Mouse (Mus musculus) forebrain, embryonic 12.5 days (tissue): ENCODE data around the gene Gng12. TPM values are rescaled to one million over a fixed set of nuclear protein-coding genes. Genes with fewer than 3 reads are reported as not detected.

Experiments
- ATAC-seq: fragments of 200-750 bp; cut with Nextera tagmentation; 2 replicates; pipeline ENCODE4 v1.8.0; 2017; ENCODE audit warnings: moderate TSS enrichment; ENCODE audit not compliant: low FRiP score
- H3K27ac ChIP-seq: fragments of 300-500 bp; sonication (generic); 2 replicates; pipeline ENCODE4 v1.5.1; 2016; ENCODE audit warnings: mild to moderate bottlenecking
- H3K27me3 ChIP-seq: fragments of 300-500 bp; sonication (generic); 2 replicates; pipeline ENCODE4 v1.6.1; 2016; ENCODE audit warnings: mild to moderate bottlenecking
- H3K36me3 ChIP-seq: fragments of 300-500 bp; sonication (generic); replicated peaks from 2 replicates; pipeline ENCODE4 v1.6.1; 2016; ENCODE audit warnings: mild to moderate bottlenecking
- H3K4me1 ChIP-seq: fragments of 300-500 bp; sonication (generic); 2 replicates; pipeline ENCODE4 v1.6.1; 2016
- H3K4me2 ChIP-seq: fragments of 300-500 bp; sonication (generic); 2 replicates; pipeline ENCODE4 v1.6.1; 2016; ENCODE audit warnings: mild to moderate bottlenecking, moderate library complexity
- H3K4me3 ChIP-seq: fragments of 300-500 bp; sonication (generic); replicated peaks from 2 replicates; pipeline ENCODE4 v1.5.1; 2016; ENCODE audit warnings: mild to moderate bottlenecking
- H3K9ac ChIP-seq: fragments of 300-500 bp; sonication (generic); 2 replicates; pipeline ENCODE4 v1.6.1; 2016; ENCODE audit warnings: mild to moderate bottlenecking
- H3K9me3 ChIP-seq: fragments of 300-500 bp; sonication (generic); 2 replicates; pipeline ENCODE4 v1.6.1; 2016
- WGBS: fragments of 180-500 bp; shearing (Covaris S2); methylation state at CpG from one replicate; pipeline ENCODE4 v1.1.7; 2016; 5-methylcytosine and 5-hydroxymethylcytosine counted together
- polyA plus RNA-seq: library from polyadenylated mRNA; unstranded; fragments of >200 nt; fragmentation: Nextera tagmentation; extraction: Ambion mirVana; gene quantifications from 2 replicates; pipeline ENCODE4 v1.2.1, GENCODE M21; 2016

The Gng12 gene
- polyA plus RNA-seq, 1 experiment from 2014 or later = 34.4 TPM

DNA sequence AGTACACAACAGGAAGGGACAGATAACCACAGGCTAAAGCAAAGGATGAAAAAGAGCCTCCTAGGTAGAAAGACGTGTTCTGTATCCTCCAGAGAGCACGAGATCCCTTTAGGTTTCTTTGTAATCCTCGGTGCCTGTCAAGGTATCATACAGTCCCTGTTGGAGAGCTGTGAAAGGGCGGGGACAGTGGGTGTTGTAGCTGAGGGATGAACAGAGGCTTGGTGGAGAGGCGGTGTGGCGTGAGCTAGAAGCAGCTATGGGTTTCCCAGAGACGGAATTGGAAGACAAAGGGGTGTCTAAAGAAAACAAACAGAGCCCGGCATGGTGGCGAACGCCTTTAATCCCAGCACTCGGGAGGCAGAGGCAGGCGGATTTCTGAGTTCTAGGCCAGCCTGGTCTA, 89.9 kb downstream of the Gng12 start:
- Histone ChIP-seq H3K4me1 (no peaks in the 10 kb centered on the region), H3K9ac (no peak overlapping the region), H3K4me2 (no peak overlapping the region), H3K9me3 (no peaks in the 10 kb centered on the region), H3K36me3 (no peaks in the 10 kb centered on the region), H3K27ac (no peak overlapping the region), H3K27me3 (no peaks in the 10 kb centered on the region), H3K4me3 (no peak overlapping the region)
- WGBS = 86% methylated on average over 12 of the region's 12 CpGs
- ATAC-seq = no peak

GRCm38 (mm10) chr6:66987643-66988042, 91.4 kb downstream of the Gng12 start:
- Histone ChIP-seq H3K36me3 (no peaks in the 10 kb centered on the region), H3K27ac (no peak overlapping the region), H3K9ac (no peak overlapping the region), H3K4me3 (no peak overlapping the region), H3K4me1 (no peaks in the 10 kb centered on the region), H3K9me3 (no peaks in the 10 kb centered on the region), H3K27me3 (no peaks in the 10 kb centered on the region), H3K4me2 (no peak overlapping the region)
- 89% methylated on average over 3 of the region's 3 CpGs for WGBS
- no peak for ATAC-seq

DNA sequence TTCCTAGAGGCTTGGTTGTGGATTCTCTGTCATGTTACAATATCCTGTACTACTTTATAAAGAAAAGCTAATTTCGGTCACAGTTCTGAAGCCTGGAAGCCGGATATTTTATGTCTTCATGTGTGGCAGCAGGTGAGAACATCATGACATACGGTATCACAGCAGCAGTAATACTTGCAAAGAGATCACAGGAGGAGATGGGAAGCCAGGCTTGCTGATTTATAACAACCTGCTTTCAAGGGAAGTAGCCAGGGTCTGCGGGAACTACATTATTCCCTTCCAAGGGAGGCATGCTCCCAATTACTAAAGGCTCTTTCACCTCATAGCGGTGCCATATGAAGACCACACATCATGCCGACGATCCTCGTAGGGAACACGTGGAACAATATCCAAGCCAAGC, 92.2 kb downstream of the Gng12 start:
- no peak overlapping the region for H3K27ac ChIP-seq
- no peak overlapping the region for H3K4me3 ChIP-seq
- no peaks in the 10 kb centered on the region for H3K4me1 ChIP-seq
- H3K9ac ChIP-seq = no peak overlapping the region
- H3K36me3 ChIP-seq = no peaks in the 10 kb centered on the region
- no peak overlapping the region for H3K4me2 ChIP-seq
- no peaks in the 10 kb centered on the region for H3K9me3 ChIP-seq
- H3K27me3 ChIP-seq = no peaks in the 10 kb centered on the region
- 80% methylated on average over 9 of the region's 9 CpGs for WGBS
- no peak for ATAC-seq

DNA sequence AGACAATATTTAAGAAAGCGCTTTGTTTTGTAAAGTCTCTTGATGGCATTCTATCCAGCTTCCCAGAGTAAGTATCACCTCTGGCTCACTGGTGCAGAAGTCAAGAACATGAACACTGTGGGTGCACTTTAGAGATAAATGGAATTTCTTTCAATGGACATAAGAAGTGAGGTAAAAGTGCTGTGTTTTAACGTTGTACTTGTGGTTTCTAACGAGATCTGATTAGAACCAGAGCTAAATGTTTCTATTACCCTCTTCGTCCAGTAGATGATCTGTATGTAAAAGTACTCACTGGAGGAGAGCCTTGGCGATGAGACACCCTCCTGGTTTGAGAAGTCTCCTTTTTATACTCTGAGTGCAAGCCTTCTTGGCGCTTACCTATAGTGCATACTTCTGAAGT, 92.8 kb downstream of the Gng12 start:
- ATAC-seq = no peak
- Histone ChIP-seq H3K9me3 (no peaks in the 10 kb centered on the region), H3K27me3 (no peaks in the 10 kb centered on the region), H3K36me3 (no peaks in the 10 kb centered on the region), H3K4me1 (no peaks in the 10 kb centered on the region), H3K4me2 (no peak overlapping the region), H3K4me3 (no peak overlapping the region), H3K27ac (no peak overlapping the region), H3K9ac (no peak overlapping the region)
- WGBS = 95% methylated on average over 6 of the region's 6 CpGs

DNA sequence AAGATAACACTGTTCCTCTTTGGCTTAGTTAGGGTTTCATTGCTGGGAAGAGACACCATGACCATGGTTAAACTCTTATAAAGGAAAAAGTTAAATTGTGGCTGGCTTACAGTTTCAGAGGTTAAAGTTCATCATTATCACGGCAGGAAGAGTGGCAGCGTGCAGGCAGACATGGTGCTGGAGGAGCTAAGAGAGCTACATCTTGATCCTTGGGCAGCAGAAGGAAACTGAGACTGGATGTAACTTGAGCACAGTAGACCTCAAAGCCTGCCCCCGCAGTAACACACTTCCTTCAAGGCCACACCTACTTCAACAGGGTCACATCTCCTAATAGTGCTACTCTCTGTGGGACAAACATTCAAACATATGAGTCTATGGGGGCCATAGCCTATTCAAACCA, 93.3 kb downstream of the Gng12 start:
- Histone ChIP-seq H3K4me1 (no peaks in the 10 kb centered on the region), H3K9me3 (no peaks in the 10 kb centered on the region), H3K4me3 (no peak overlapping the region), H3K4me2 (no peak overlapping the region), H3K9ac (no peak overlapping the region), H3K27ac (no peak overlapping the region), H3K27me3 (no peaks in the 10 kb centered on the region), H3K36me3 (no peaks in the 10 kb centered on the region)
- WGBS = 79% methylated on average over 3 of the region's 3 CpGs
- ATAC-seq = no peak

DNA sequence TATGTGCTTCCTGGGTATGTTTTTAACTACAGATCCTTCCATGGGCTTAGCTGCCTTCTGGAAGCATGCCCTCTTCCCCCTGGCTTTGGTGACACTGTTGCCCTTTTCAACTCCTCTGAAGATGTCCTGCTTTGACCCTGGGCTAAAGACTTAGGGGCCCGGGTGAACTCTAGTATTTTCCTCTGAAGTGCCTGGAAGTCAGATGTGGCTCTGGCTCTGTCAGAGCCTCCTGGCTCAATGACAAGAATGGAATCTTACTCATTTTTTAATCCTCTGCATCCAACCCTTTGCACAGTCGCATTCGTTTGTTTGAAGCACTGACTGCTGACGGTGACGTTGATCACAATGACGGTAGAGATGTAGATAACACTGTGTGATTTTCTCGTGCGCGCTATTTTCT, 96.0 kb downstream of the Gng12 start:
- Histone ChIP-seq H3K9ac (no peak overlapping the region), H3K4me3 (no peak overlapping the region), H3K4me1 (no peaks in the 10 kb centered on the region), H3K27me3 (no peaks in the 10 kb centered on the region), H3K36me3 (no peaks in the 10 kb centered on the region), H3K27ac (no peak overlapping the region), H3K4me2 (no peak overlapping the region), H3K9me3 (no peaks in the 10 kb centered on the region)
- WGBS = 92% methylated on average over 9 of the region's 9 CpGs
- no peak for ATAC-seq

DNA sequence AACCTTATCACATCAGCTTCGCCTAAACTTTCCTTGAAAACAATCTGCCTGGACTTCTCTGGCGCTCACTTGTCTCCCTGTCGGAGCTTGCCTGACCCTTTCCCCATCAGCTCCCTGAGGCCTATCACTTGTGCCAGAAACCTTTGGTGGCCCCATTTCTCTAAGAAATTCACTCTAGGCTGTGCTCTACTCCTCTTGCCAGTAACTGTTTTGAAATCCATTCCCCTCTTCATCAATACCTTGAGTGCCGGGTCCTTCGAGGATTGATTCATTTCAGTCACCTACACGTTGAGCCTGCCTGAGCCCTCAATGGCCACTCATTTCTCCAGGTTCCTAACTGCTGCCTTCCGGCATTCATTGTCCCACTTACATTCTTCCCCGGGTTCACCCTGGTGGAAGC, 96.6 kb downstream of the Gng12 start:
- no peaks in the 10 kb centered on the region for H3K9me3 ChIP-seq
- no peak overlapping the region for H3K4me3 ChIP-seq
- no peaks in the 10 kb centered on the region for H3K4me1 ChIP-seq
- H3K27ac ChIP-seq = no peak overlapping the region
- no peak overlapping the region for H3K4me2 ChIP-seq
- no peaks in the 10 kb centered on the region for H3K36me3 ChIP-seq
- 92% methylated on average over 8 of the region's 8 CpGs for WGBS
- no peaks in the 10 kb centered on the region for H3K27me3 ChIP-seq
- H3K9ac ChIP-seq = no peak overlapping the region
- ATAC-seq = no peak

DNA sequence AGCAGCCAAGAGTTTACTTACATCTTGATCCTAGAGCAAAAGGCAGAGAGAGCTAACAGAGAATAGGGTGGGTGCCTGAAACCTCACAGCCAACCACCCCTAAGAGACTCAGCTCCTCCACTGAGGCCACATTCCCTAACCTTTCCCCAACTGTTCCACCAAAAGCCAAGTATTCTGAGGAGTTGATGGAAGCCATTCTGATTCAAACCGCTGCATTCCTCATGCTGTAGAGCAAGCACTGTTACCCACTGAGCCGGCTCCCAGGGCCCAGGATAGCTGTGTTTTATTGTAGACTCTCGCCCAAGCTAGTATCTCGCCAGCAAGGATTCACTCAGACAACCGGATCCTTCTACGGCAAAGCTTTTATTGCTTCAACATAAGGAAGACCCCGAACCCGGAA, 98.8 kb downstream of the Gng12 start:
- no peak overlapping the region for H3K27ac ChIP-seq
- H3K9ac ChIP-seq = no peak overlapping the region
- H3K4me2 ChIP-seq = no peak overlapping the region
- no peaks in the 10 kb centered on the region for H3K27me3 ChIP-seq
- 90% methylated on average over 8 of the region's 8 CpGs for WGBS
- H3K4me3 ChIP-seq = no peak overlapping the region
- no peak for ATAC-seq
- H3K4me1 ChIP-seq = no peaks in the 10 kb centered on the region
- no peaks in the 10 kb centered on the region for H3K36me3 ChIP-seq
- no peaks in the 10 kb centered on the region for H3K9me3 ChIP-seq

GRCm38 (mm10) chr6:66995825-66996224, 99.6 kb downstream of the Gng12 start:
- H3K27ac ChIP-seq = no peak overlapping the region
- no peaks in the 10 kb centered on the region for H3K9me3 ChIP-seq
- no peak for ATAC-seq
- WGBS = 82% methylated on average over 1 of the region's 1 CpGs
- no peaks in the 10 kb centered on the region for H3K27me3 ChIP-seq
- no peak overlapping the region for H3K9ac ChIP-seq
- no peaks in the 10 kb centered on the region for H3K4me1 ChIP-seq
- H3K4me2 ChIP-seq = no peak overlapping the region
- no peak overlapping the region for H3K4me3 ChIP-seq
- H3K36me3 ChIP-seq = no peaks in the 10 kb centered on the region

GRCm38 (mm10) chr6:66996257-66996656, 100.1 kb downstream of the Gng12 start:
- 88% methylated on average over 1 of the region's 1 CpGs for WGBS
- Histone ChIP-seq H3K27me3 (no peaks in the 10 kb centered on the region), H3K9ac (no peak overlapping the region), H3K27ac (no peak overlapping the region), H3K4me2 (no peak overlapping the region), H3K4me1 (no peaks in the 10 kb centered on the region), H3K9me3 (no peaks in the 10 kb centered on the region), H3K36me3 (no peaks in the 10 kb centered on the region), H3K4me3 (no peak overlapping the region)
- no peak for ATAC-seq

- Histone ChIP-seq H3K4me1 (no peaks in the 10 kb centered on the region), H3K9me3 (no peaks in the 10 kb centered on the region), H3K9ac (no peak overlapping the region), H3K4me3 (no peak overlapping the region), H3K27ac (no peak overlapping the region), H3K4me2 (no peak overlapping the region), H3K27me3 (no peaks in the 10 kb centered on the region), H3K36me3 (no peaks in the 10 kb centered on the region)
- 76% methylated on average over 2 of the region's 2 CpGs for WGBS
- ATAC-seq = no peak
Measured at GRCm38 (mm10) chr6:66998645-66999044, 102.4 kb downstream of the Gng12 start.

GRCm38 (mm10) chr6:66999800-67000199, 103.6 kb downstream of the Gng12 start:
- ATAC-seq = no peak
- H3K36me3 ChIP-seq = no peaks in the 10 kb centered on the region
- no peaks in the 10 kb centered on the region for H3K9me3 ChIP-seq
- H3K27me3 ChIP-seq = no peaks in the 10 kb centered on the region
- H3K4me1 ChIP-seq = no peaks in the 10 kb centered on the region
- H3K4me3 ChIP-seq = no peak overlapping the region
- no peak overlapping the region for H3K27ac ChIP-seq
- H3K4me2 ChIP-seq = no peak overlapping the region
- no peak overlapping the region for H3K9ac ChIP-seq

GRCm38 (mm10) chr6:67009888-67010287, 113.7 kb downstream of the Gng12 start:
- peaks cover 7% of the 10 kb centered on the region; the same call in 1 of the 2 replicates for H3K4me1 ChIP-seq
- H3K36me3 ChIP-seq = no peaks in the 10 kb centered on the region
- no peaks in the 10 kb centered on the region for H3K27me3 ChIP-seq
- no peak overlapping the region for H3K4me3 ChIP-seq
- 93% methylated on average over 3 of the region's 3 CpGs for WGBS
- no peak for ATAC-seq
- no peak overlapping the region for H3K4me2 ChIP-seq
- no peak overlapping the region for H3K9ac ChIP-seq
- no peak overlapping the region for H3K27ac ChIP-seq
- H3K9me3 ChIP-seq = no peaks in the 10 kb centered on the region
